Mouse (Mus musculus) lung, embryonic 16.5 days (tissue): ENCODE measurements at regions not wholly inside any gene's neighbourhood (a gene's known extent, or its start where the extent isn't known, plus 50 kb on each side); places are given as distances from the start of the nearest gene placed in this dataset.
"Not testable (repeated sequence)": the region's sequence is repeated elsewhere in the genome, so short reads cannot be mapped to it uniquely, and the experiment has no call there.

ENCODE experiments used
- ATAC-seq: fragments of 200-750 bp; cut with Nextera tagmentation; 2 replicates; pipeline ENCODE4 v1.8.0; 2017; ENCODE audit warnings: low read depth, mild to moderate bottlenecking, moderate library complexity
- H3K27ac ChIP-seq: fragments of 300-500 bp; sonication (generic); 2 replicates; pipeline ENCODE4 v1.5.1; 2014; ENCODE audit warnings: mild to moderate bottlenecking, control low read depth, low read length
- H3K27me3 ChIP-seq: fragments of 300-500 bp; sonication (generic); 2 replicates; pipeline ENCODE4 v1.6.1; 2014; ENCODE audit warnings: low read depth, low read length, mixed read lengths; ENCODE audit not compliant: control insufficient read depth, insufficient read depth
- H3K36me3 ChIP-seq: fragments of 300-500 bp; sonication (generic); 2 replicates; pipeline ENCODE4 v1.6.1; 2014; ENCODE audit warnings: low read length; ENCODE audit not compliant: control insufficient read depth, insufficient read depth
- H3K4me1 ChIP-seq: fragments of 300-500 bp; sonication (generic); replicated peaks from 2 replicates; pipeline ENCODE4 v1.6.1; 2014; ENCODE audit warnings: low read length, mixed read lengths; ENCODE audit not compliant: control insufficient read depth, insufficient read depth
- H3K4me2 ChIP-seq: fragments of 300-500 bp; sonication (generic); 2 replicates; pipeline ENCODE4 v1.6.1; 2014; ENCODE audit warnings: low read depth, low read length, control low read depth
- H3K4me3 ChIP-seq: fragments of 300-500 bp; sonication (generic); 2 replicates; pipeline ENCODE4 v1.5.1; 2014; ENCODE audit warnings: mild to moderate bottlenecking, low read length, control low read depth
- H3K9ac ChIP-seq: fragments of 300-500 bp; sonication (generic); 2 replicates; pipeline ENCODE4 v1.6.1; 2014; ENCODE audit warnings: low read length, control low read depth
- H3K9me3 ChIP-seq: fragments of 300-500 bp; sonication (generic); 2 replicates; pipeline ENCODE4 v1.6.1; 2016; ENCODE audit warnings: low read length; ENCODE audit not compliant: control insufficient read depth
- WGBS: fragments of 180-500 bp; shearing (Covaris S2); extraction: QIAGEN DNeasy Blood & Tissue Kit; methylation state at CpG from one replicate; pipeline ENCODE4 v1.1.7; 2014; 5-methylcytosine and 5-hydroxymethylcytosine counted together

DNA sequence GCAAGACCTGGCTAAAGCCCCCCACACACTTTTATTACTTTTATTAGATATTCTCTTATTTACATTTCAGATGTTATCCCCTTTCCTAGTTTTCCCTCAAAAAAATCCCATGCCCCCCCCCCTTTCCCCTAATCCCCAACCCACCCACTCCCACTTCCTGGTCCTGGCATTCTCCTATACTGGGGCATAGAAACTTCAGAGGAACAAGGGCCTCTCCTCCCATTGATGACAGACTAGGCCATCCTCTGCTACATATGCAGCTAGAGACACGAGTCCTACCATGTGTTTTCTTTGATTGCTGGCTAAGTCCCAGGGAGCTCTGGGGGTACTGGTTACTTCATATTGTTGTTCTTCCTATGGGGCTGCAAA is 116.8 kb downstream of the Rfpl4b start:
- not testable (repeated sequence) for H3K9me3 ChIP-seq, H3K4me2 ChIP-seq, H3K9ac ChIP-seq, H3K4me1 ChIP-seq, H3K27ac ChIP-seq, H3K27me3 ChIP-seq, H3K36me3 ChIP-seq, H3K4me3 ChIP-seq
- 0 out of 2 replicates have a peak, but pooled peaks have one; percentile 15 for ATAC-seq
- WGBS = 41% methylated on average over 1 of the region's 1 CpGs

DNA sequence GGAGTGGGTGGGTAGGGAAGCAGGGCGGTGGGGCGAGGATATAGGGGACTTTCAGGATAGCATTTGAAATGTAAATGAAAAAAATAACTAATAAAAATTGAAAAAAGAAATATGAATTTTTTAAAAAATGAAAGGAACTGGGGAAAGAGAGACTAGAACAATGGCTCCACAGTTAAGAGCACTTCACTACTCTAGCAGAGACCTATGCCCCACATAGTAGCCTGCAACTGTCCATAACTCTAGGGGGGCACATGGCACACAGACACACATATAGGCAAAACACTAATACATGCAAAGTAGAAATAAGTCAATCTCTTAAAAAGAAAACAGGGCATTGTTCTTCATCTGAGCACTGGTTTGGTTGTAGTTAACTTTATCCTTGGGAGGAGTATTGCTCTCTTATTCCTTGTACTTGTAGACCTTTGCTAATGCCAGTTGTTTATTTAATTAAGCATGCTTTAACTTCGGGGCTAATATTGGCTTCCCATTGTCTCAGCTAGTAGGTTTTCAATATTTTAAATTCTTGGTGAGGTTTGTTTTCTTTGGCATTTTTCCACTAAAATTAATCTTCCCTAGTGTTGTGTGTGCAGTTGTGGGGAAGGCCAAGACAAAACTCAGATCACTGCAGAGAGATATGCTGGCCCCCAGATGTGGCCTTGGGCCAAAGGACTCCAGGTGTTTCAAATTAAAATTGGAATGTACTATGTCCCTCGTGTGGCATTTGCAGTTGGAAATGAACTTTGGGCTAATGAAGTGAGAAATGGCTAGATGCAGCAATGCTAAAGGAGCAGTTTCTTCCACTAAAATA is 117.4 kb downstream of the Rfpl4b start:
- 63% methylated on average over 4 of the region's 4 CpGs for WGBS
- H3K9me3 ChIP-seq = no peaks in the 10 kb centered on the region
- H3K4me2 ChIP-seq = no peak overlapping the region
- no peaks in the 10 kb centered on the region for H3K27me3 ChIP-seq
- peak; percentile 72 for ATAC-seq
- H3K36me3 ChIP-seq = no peaks in the 10 kb centered on the region
- H3K27ac ChIP-seq = no peak overlapping the region
- H3K4me3 ChIP-seq = no peak overlapping the region
- H3K4me1 ChIP-seq = no peaks in the 10 kb centered on the region
- no peak overlapping the region for H3K9ac ChIP-seq

DNA sequence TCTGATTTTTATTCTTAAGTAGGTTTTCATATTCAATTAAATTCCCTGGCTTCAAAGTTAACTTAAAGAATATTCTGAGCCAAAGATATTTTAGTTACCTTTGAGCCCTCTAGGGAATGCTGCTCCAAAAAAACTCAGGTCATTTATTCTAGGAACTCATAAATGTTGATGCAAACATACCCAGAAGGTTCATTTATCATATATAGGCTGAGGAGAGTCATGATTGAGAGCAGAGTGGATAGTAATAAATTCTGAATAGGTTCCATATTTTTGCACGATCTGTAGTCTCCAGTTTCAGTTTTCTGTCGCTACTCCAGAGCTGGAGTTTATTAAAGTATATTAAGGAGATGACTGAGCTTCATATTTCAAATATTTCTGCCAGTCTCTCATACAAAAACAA is 144.1 kb downstream of the Rfpl4b start:
- Histone ChIP-seq H3K4me3 (no peak overlapping the region), H3K27me3 (no peaks in the 10 kb centered on the region), H3K36me3 (no peaks in the 10 kb centered on the region), H3K27ac (no peak overlapping the region), H3K9ac (no peak overlapping the region), H3K4me2 (no peak overlapping the region), H3K9me3 (no peaks in the 10 kb centered on the region), H3K4me1 (no peaks in the 10 kb centered on the region)
- ATAC-seq = no peak
- 71% methylated on average over 2 of the region's 2 CpGs for WGBS

GRCm38 (mm10) chr10:38668610-38669009 is 153.0 kb downstream of the Rfpl4b start:
- no peak overlapping the region for H3K4me2 ChIP-seq
- no peak overlapping the region for H3K27ac ChIP-seq
- no peaks in the 10 kb centered on the region for H3K4me1 ChIP-seq
- no peak overlapping the region for H3K4me3 ChIP-seq
- ATAC-seq = no peak
- no peaks in the 10 kb centered on the region for H3K36me3 ChIP-seq
- no peak overlapping the region for H3K9ac ChIP-seq
- no peaks in the 10 kb centered on the region for H3K9me3 ChIP-seq
- no peaks in the 10 kb centered on the region for H3K27me3 ChIP-seq

- Histone ChIP-seq H3K27me3 (no peaks in the 10 kb centered on the region), H3K4me2 (no peak overlapping the region), H3K9me3 (no peaks in the 10 kb centered on the region), H3K36me3 (no peaks in the 10 kb centered on the region), H3K4me1 (no peaks in the 10 kb centered on the region), H3K4me3 (no peak overlapping the region), H3K27ac (no peak overlapping the region), H3K9ac (no peak overlapping the region)
- ATAC-seq = no peak
Observed at GRCm38 (mm10) chr10:38667841-38668240, 153.7 kb downstream of the Rfpl4b start.

DNA sequence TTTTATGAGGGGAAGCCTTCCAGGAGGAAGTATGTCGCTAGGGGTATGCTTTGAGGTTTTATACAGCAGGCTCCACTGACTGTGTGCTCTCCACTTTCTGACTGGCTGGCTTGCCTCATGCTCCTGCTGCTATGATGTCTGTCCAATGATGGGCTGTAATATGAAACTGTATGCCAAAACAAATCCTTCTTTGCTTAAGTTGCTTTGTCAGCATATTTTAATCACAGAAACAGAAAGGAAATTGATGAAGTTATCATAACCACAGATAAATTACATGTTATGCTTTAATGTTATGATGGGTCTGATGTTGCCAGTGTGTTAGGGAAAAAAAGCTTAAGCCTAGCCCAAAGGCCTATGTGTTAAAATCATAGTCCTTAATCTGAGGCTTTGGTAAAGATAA is 185.9 kb downstream of the Rfpl4b start:
- H3K9ac ChIP-seq = no peak overlapping the region
- no peak overlapping the region for H3K4me2 ChIP-seq
- H3K4me3 ChIP-seq = no peak overlapping the region
- 45% methylated on average over 1 of the region's 1 CpGs for WGBS
- no peak overlapping the region for H3K27ac ChIP-seq
- H3K36me3 ChIP-seq = no peaks in the 10 kb centered on the region
- H3K9me3 ChIP-seq = no peaks in the 10 kb centered on the region
- no peaks in the 10 kb centered on the region for H3K27me3 ChIP-seq
- no peaks in the 10 kb centered on the region for H3K4me1 ChIP-seq
- no peak for ATAC-seq

- no peaks in the 10 kb centered on the region for H3K36me3 ChIP-seq
- no peak overlapping the region for H3K27ac ChIP-seq
- no peaks in the 10 kb centered on the region for H3K27me3 ChIP-seq
- WGBS = 58% methylated on average over 4 of the region's 4 CpGs
- H3K4me2 ChIP-seq = no peak overlapping the region
- ATAC-seq = no peak
- no peaks in the 10 kb centered on the region for H3K4me1 ChIP-seq
- H3K9me3 ChIP-seq = no peaks in the 10 kb centered on the region
- no peak overlapping the region for H3K4me3 ChIP-seq
- no peak overlapping the region for H3K9ac ChIP-seq
Observed at GRCm38 (mm10) chr10:38629907-38630505, 191.6 kb downstream of the Rfpl4b start.

GRCm38 (mm10) chr10:38623399-38623798 is 198.2 kb downstream of the Rfpl4b start:
- Histone ChIP-seq H3K4me1 (no peaks in the 10 kb centered on the region), H3K4me2 (no peak overlapping the region), H3K36me3 (no peaks in the 10 kb centered on the region), H3K4me3 (no peak overlapping the region), H3K27me3 (no peaks in the 10 kb centered on the region), H3K9me3 (no peaks in the 10 kb centered on the region), H3K27ac (no peak overlapping the region), H3K9ac (no peak overlapping the region)
- no peak for ATAC-seq
- WGBS = 95% methylated on average over 1 of the region's 1 CpGs

GRCm38 (mm10) chr10:38609606-38610510 is 211.7 kb downstream of the Rfpl4b start:
- no peaks in the 10 kb centered on the region for H3K36me3 ChIP-seq
- no peak overlapping the region for H3K4me3 ChIP-seq
- no peak for ATAC-seq
- 71% methylated on average over 5 of the region's 5 CpGs for WGBS
- H3K27ac ChIP-seq = no peak overlapping the region
- no peak overlapping the region for H3K4me2 ChIP-seq
- no peaks in the 10 kb centered on the region; the same call in 1 of the 2 replicates for H3K9me3 ChIP-seq
- H3K27me3 ChIP-seq = no peaks in the 10 kb centered on the region
- H3K4me1 ChIP-seq = no peaks in the 10 kb centered on the region
- H3K9ac ChIP-seq = no peak overlapping the region
